Mouse (Mus musculus): ENCODE data around the gene Ptpn18.

DNA sequence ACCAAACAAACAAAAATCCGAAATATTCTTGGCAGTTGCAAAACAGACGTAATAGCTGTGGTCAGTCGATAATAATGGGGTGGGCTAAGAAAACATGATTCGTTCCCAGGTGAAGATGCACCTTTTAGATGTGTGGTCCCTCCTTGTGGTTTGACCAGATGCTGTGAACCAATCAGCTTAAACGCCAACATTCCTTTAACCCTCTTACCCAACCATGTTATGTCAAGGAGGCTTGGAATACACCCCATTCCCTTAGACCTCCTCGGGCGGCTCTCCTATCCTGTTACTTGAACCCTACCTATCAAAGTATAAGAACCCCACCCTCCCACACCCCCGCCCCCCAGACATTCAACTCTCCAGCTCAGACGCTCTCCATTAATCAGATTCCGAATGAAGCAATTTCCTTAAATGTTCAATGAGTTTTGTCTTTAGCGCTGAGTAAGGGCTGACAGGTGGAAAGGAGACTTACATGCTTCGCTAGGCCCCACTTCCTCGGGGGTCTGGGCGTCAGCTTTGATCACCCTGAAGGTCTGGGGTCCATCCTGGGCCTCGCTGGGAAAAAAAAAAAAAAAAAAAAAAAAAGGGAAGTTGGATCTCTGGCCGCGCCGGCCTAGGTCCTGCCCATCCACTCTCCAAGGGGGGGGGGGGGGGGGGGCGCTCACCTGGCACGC lies 21.0 kb upstream of the Ptpn18 start:
- TF ChIP-seq CTCF (IDR thresholded peaks at IDR 0.05) (no peak), POLR2A (IDR thresholded peaks at IDR 0.05; ENCODE audit: insufficient read depth, low read depth, low read length) (no peak), EP300 (IDR thresholded peaks at IDR 0.05; ENCODE audit: insufficient read depth, low read depth, low read length) (no peak)

Data from heart, adult 2 months (tissue).